Mouse (Mus musculus) liver, postnatal 0 days (tissue): ENCODE measurements around the gene Mapk12. TPM values are rescaled to one million over a fixed set of nuclear protein-coding genes. Genes with fewer than 3 reads are reported as not detected.

Experiments used
- ATAC-seq: fragments of 200-750 bp; cut with Nextera tagmentation; 2 replicates; pipeline ENCODE4 v1.8.0; 2017; ENCODE audit warnings: mild to moderate bottlenecking, moderate library complexity
- DNase-seq: peaks from one replicate; pipeline ENCODE4 v3.0.0-alpha.2; 2016
- H3K27ac ChIP-seq: fragments of 300-500 bp; sonication (generic); 2 replicates; pipeline ENCODE4 v1.5.1; 2014; ENCODE audit warnings: antibody characterized with exemption, moderate library complexity, mild to moderate bottlenecking, low read depth
- H3K27me3 ChIP-seq: fragments of 300-500 bp; sonication (generic); 2 replicates; pipeline ENCODE4 v1.6.1; 2014; ENCODE audit warnings: low read length, control low read depth, mixed read lengths; ENCODE audit not compliant: insufficient read depth
- H3K36me3 ChIP-seq: fragments of 300-500 bp; sonication (generic); replicated peaks from 2 replicates; pipeline ENCODE4 v1.6.1; 2014; ENCODE audit warnings: mild to moderate bottlenecking, control low read depth, low read length, moderate library complexity, mixed read lengths; ENCODE audit not compliant: insufficient read depth
- H3K4me1 ChIP-seq: fragments of 300-500 bp; sonication (generic); 2 replicates; pipeline ENCODE4 v1.6.1; 2014; ENCODE audit warnings: antibody characterized with exemption, mild to moderate bottlenecking, control low read depth; ENCODE audit not compliant: insufficient read depth
- H3K4me2 ChIP-seq: fragments of 300-500 bp; sonication (generic); 2 replicates; pipeline ENCODE4 v1.6.1; 2014; ENCODE audit warnings: low read depth, mild to moderate bottlenecking, low read length, moderate library complexity, mixed read lengths
- H3K4me3 ChIP-seq: fragments of 300-500 bp; sonication (generic); 2 replicates; pipeline ENCODE4 v1.5.1; 2014; ENCODE audit warnings: low read depth, low read length
- H3K9ac ChIP-seq: fragments of 300-500 bp; sonication (generic); replicated peaks from 2 replicates; pipeline ENCODE4 v1.6.1; 2014; ENCODE audit warnings: mild to moderate bottlenecking, moderate library complexity
- H3K9me3 ChIP-seq: fragments of 300-500 bp; sonication (generic); 2 replicates; pipeline ENCODE4 v1.6.1; 2016; ENCODE audit warnings: mild to moderate bottlenecking, control low read depth, low read length, mixed read lengths
- CTCF ChIP-seq: sonication (generic); IDR thresholded peaks from 2 replicates; pipeline ENCODE4 v1.5.1; 2016; ENCODE audit warnings: antibody characterized with exemption, low read depth
- EP300 ChIP-seq: IDR thresholded peaks from 2 replicates; pipeline ENCODE4 v1.6.1; 2016; ENCODE audit warnings: antibody characterized with exemption, low read depth, mild to moderate bottlenecking
- WGBS: fragments of 180-500 bp; shearing (Covaris S2); extraction: QIAGEN DNeasy Blood & Tissue Kit; methylation state at CpG from one replicate; pipeline ENCODE4 v1.1.7; 2014; ENCODE audit not compliant: insufficient replicate concordance; 5-methylcytosine and 5-hydroxymethylcytosine counted together
- microRNA-seq: library from miRNA; unstranded; fragments of <30 nt; microRNA quantifications from one replicate; pipeline ENCODE4, GENCODE M21; 2016
- polyA plus RNA-seq: library from polyadenylated mRNA; unstranded; fragments of >200 nt; fragmentation: Nextera tagmentation; extraction: Ambion mirVana; gene quantifications from 2 replicates; pipeline ENCODE4 v1.2.1, GENCODE M21; 2015

The Mapk12 gene
- polyA plus RNA-seq, 1 experiment from 2014 or later, result 2.4 TPM

- peak overlapping the region; percentile 95 for H3K9ac ChIP-seq
- TF ChIP-seq EP300 (peak; percentile 45; the same call in 1 of the 2 replicates), CTCF (no peak)
- peak overlapping the region; percentile 88 for H3K4me2 ChIP-seq
- H3K36me3 ChIP-seq, result peaks cover 41% of the 10 kb centered on the region
- H3K27ac ChIP-seq, result peak overlapping the region; percentile 96
- WGBS, result 4% methylated on average over 59 of the region's 68 CpGs
- H3K4me3 ChIP-seq, result peak overlapping the region; percentile 81
- peaks cover 31% of the 10 kb centered on the region for H3K4me1 ChIP-seq
- DNase-seq, result peak; percentile 61
- peak; percentile 70 for ATAC-seq
- H3K9me3 ChIP-seq, result no peaks in the 10 kb centered on the region
- no peaks in the 10 kb centered on the region for H3K27me3 ChIP-seq
Measured at GRCm38 (mm10) chr15:89089248-89090051, 51.1 kb downstream of the Mapk12 start.

DNA sequence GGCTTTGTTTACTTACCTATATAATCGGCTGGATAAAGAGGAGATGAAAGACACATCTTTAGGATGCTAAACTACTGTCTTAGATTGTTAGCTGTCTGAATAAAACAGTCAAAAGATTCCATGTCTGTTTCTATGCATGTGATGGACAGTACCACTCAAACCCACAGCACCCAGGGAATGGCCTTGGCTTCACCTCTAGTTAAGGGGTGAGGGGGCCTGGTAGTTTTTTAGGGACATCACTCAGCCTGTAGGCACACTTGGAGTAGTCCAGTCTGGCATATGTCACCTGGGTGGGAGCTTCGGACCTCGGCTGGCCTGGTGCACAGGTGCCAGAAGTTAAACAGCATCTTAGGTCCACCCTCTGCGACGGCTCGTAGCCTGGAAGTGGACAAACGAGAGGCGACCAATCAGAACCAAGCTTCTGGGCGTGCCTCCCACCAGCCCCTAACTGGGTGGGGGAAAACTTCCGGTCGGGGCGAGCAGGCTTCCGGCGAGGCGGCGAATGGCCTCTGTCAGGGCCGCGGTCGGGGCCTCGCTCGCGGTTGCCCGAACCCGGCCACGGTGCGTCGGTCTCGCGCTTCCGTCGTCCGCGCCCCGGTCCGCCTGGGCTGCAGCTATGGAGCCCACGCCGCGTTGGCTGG is 51.8 kb downstream of the Mapk12 start, which contains the start of gene Selenoo:
Gene Selenoo, plus strand, starts transcription at position 478 of the 641 bp plus-strand sequence.
- Histone ChIP-seq H3K4me2 (peak within 1 kb of the TSS; percentile 88), H3K4me3 (peak within 1 kb of the TSS; percentile 81), H3K4me1 (peaks cover 36% of the 10 kb centered on the region), H3K27ac (peak within 1 kb of the TSS; percentile 96), H3K27me3 (no peaks in the 10 kb centered on the region), H3K9me3 (no peaks in the 10 kb centered on the region), H3K36me3 (peaks cover 39% of the 10 kb centered on the region), H3K9ac (peak within 1 kb of the TSS; percentile 95)
- DNase-seq (peak; percentile 91), ATAC-seq (peak; percentile 84)
- WGBS, result 2% methylated on average over 37 of the region's 38 CpGs
- TF ChIP-seq EP300 (no peak), CTCF (no peak)

GRCm38 (mm10) chr15:89084826-89085225 is 55.7 kb downstream of the Mapk12 start:
- peak overlapping the region; percentile 80; the same call in 1 of the 2 replicates for H3K27ac ChIP-seq
- peaks cover 50% of the 10 kb centered on the region for H3K36me3 ChIP-seq
- no peak for TF ChIP-seq CTCF
- TF ChIP-seq EP300, result no peak
- peaks cover 19% of the 10 kb centered on the region for H3K4me1 ChIP-seq
- no peak overlapping the region for H3K4me2 ChIP-seq
- ATAC-seq (no peak), DNase-seq (no peak)
- H3K9ac ChIP-seq, result no peak overlapping the region
- no peaks in the 10 kb centered on the region for H3K27me3 ChIP-seq
- 85% methylated on average over 2 of the region's 2 CpGs for WGBS
- no peak overlapping the region for H3K4me3 ChIP-seq
- H3K9me3 ChIP-seq, result no peaks in the 10 kb centered on the region

GRCm38 (mm10) chr15:89083906-89084305 is 56.6 kb downstream of the Mapk12 start:
- H3K36me3 ChIP-seq, result peaks cover 52% of the 10 kb centered on the region
- H3K27ac ChIP-seq, result peak overlapping the region; percentile 80
- peak; percentile 59; the same call in 1 of the 2 replicates for TF ChIP-seq EP300
- no peak for TF ChIP-seq CTCF
- H3K27me3 ChIP-seq, result no peaks in the 10 kb centered on the region
- H3K4me1 ChIP-seq, result peaks cover 17% of the 10 kb centered on the region
- DNase-seq (no peak), ATAC-seq (peak; percentile 59)
- 81% methylated on average over 1 of the region's 1 CpGs for WGBS
- no peaks in the 10 kb centered on the region for H3K9me3 ChIP-seq
- no peak overlapping the region for H3K4me2 ChIP-seq
- H3K4me3 ChIP-seq, result no peak overlapping the region
- H3K9ac ChIP-seq, result no peak overlapping the region

Small RNA genes within 50 kb of the gene (microRNA-seq; reads per million reads assigned to microRNA genes)
- gene Mir6958 (2.0 reads per million), gene Mir7118 (2.4 reads per million)

Other genes with a start within 250 kb of the Mapk12 start
- gene Ttll8, start 186.3 kb downstream of the Mapk12 start, polyA plus RNA-seq, result not detected in 2 replicates
- not detected in 2 replicates for gene Mlc1, start 161.7 kb downstream of the Mapk12 start, polyA plus RNA-seq
- gene Mov10l1, start 157.8 kb downstream of the Mapk12 start, polyA plus RNA-seq, result not detected in 2 replicates
- gene Panx2, start 81.0 kb downstream of the Mapk12 start, polyA plus RNA-seq, result not detected in 2 replicates
- 23.3 and 23.6 TPM in 2 replicates for gene Trabd, start 65.6 kb downstream of the Mapk12 start, polyA plus RNA-seq
- 14.3 and 14.7 TPM in 2 replicates for gene Selenoo, start 51.6 kb downstream of the Mapk12 start, polyA plus RNA-seq
- 3.1 and 3.3 TPM in 2 replicates for gene Tubgcp6, start 17.6 kb downstream of the Mapk12 start, polyA plus RNA-seq
- gene Hdac10, start 12.0 kb downstream of the Mapk12 start, polyA plus RNA-seq, result 4.9 and 6.3 TPM in 2 replicates
- gene Mapk11, start 8.9 kb upstream of the Mapk12 start, polyA plus RNA-seq, result 0.66 and 0.81 TPM in 2 replicates
- 27.2 and 29.7 TPM in 2 replicates for gene Plxnb2, start 40.1 kb upstream of the Mapk12 start, polyA plus RNA-seq
- 2.6 and 2.7 TPM in 2 replicates for gene Dennd6b, start 55.8 kb upstream of the Mapk12 start, polyA plus RNA-seq
- gene Ppp6r2, start 70.8 kb upstream of the Mapk12 start, polyA plus RNA-seq, result 13.9 and 18.1 TPM in 2 replicates
- gene Sbf1, start 174.6 kb upstream of the Mapk12 start, polyA plus RNA-seq, result 16.5 and 17.0 TPM in 2 replicates
- gene Adm2, start 182.0 kb upstream of the Mapk12 start, polyA plus RNA-seq, result 1.4 and 3.7 TPM in 2 replicates
- gene Miox, start 193.7 kb upstream of the Mapk12 start, polyA plus RNA-seq, result 22.9 and 27.0 TPM in 2 replicates
- 22.1 and 24.0 TPM in 2 replicates for gene Lmf2, start 215.0 kb upstream of the Mapk12 start, polyA plus RNA-seq
- gene Ncaph2, start 215.0 kb upstream of the Mapk12 start, polyA plus RNA-seq, result 59.4 and 59.8 TPM in 2 replicates
- 9.1 and 10.1 TPM in 2 replicates for gene Sco2, start 233.1 kb upstream of the Mapk12 start, polyA plus RNA-seq
- gene Tymp, start 236.3 kb upstream of the Mapk12 start, polyA plus RNA-seq, result 5.8 and 7.7 TPM in 2 replicates
- gene Odf3b, start 238.6 kb upstream of the Mapk12 start, polyA plus RNA-seq, result 1.8 and 2.0 TPM in 2 replicates
- gene Klhdc7b, start 244.2 kb upstream of the Mapk12 start, polyA plus RNA-seq, result not detected in 2 replicates